ENCODE assay signal across 11 mouse cellular contexts in the genomic region with DNA sequence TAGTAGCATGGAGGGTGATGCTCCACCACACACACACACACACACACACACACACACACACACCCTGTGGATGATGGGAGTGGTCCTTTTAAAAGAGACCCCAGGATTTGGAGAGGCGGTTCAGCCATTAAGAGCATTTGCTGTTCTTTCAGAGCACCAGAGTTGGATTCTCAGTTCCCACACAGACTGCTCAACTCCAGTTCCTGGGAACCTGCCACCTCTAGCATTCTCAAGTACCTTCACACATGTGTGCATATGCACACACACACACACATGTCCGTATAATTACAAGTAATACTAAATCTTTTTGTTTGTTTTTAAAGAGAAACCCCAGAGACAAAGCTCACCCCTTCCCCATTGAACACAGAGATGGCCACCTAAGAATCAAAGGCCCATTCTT. TPM values are rescaled to one million over a fixed set of nuclear protein-coding genes. Genes with fewer than 3 reads are reported as not detected.
DNase-seq lines count a peak whose midpoint lies in the region; ATAC-seq lines count a peak whose summit lies in the region.
"Had no signal": no experiment of that assay in that cellular context is flagged by ENCODE, and none has a peak within 500 bp of the region (broad histone marks: within the 10 kb centered on the region; RNA-seq: fewer than 3 reads in every experiment).

No protein-coding gene starts in this region.

- 76% methylated on average over 2 of the region's 2 CpGs for WGBS in kidney, embryonic 15.5 days
- 91% methylated on average over 2 of the region's 2 CpGs for WGBS in kidney, embryonic 14.5 days
- 89% methylated on average over 2 of the region's 2 CpGs for WGBS in forebrain, embryonic 10.5 days
- 88% methylated on average over 2 of the region's 2 CpGs for WGBS in intestine, embryonic 14.5 days
- 81% methylated on average over 2 of the region's 2 CpGs for WGBS in midbrain, embryonic 15.5 days

- H3K27ac ChIP-seq in kidney, embryonic 15.5 days, result peak overlapping the region; percentile 98
- H3K27ac ChIP-seq in kidney, embryonic 14.5 days (ENCODE audit: low read depth, low read length), result no peak overlapping the region
- H3K27ac ChIP-seq in forebrain, embryonic 10.5 days, result peak overlapping the region; percentile 97
- H3K27ac ChIP-seq in intestine, embryonic 14.5 days (ENCODE audit: low read depth), result 0 out of 2 replicates have a peak overlapping the region, but pooled peaks have one; percentile 95
- H3K27ac ChIP-seq in midbrain, embryonic 15.5 days, result peak overlapping the region; percentile 97

- H3K36me3 ChIP-seq in kidney, embryonic 15.5 days, result peaks cover 17% of the 10 kb centered on the region
- H3K36me3 ChIP-seq in kidney, embryonic 14.5 days (ENCODE audit: control insufficient read depth, insufficient read depth, low read length), result peaks cover 22% of the 10 kb centered on the region
- peaks cover 24% of the 10 kb centered on the region for H3K36me3 ChIP-seq in forebrain, embryonic 10.5 days (replicated peaks)
- peaks cover 17% of the 10 kb centered on the region for H3K36me3 ChIP-seq in intestine, embryonic 14.5 days (ENCODE audit: control insufficient read depth, insufficient read depth, low read length)
- no peaks in the 10 kb centered on the region; the same call in 1 of the 2 replicates for H3K36me3 ChIP-seq in midbrain, embryonic 15.5 days (replicated peaks)

- H3K4me2 ChIP-seq in kidney, embryonic 15.5 days, result no peak overlapping the region
- no peak overlapping the region for H3K4me2 ChIP-seq in kidney, embryonic 14.5 days (replicated peaks; ENCODE audit: low read depth, low read length)
- H3K4me2 ChIP-seq in intestine, embryonic 14.5 days (ENCODE audit: low read length), result no peak overlapping the region
- peak overlapping the region; percentile 89; the same call in 1 of the 2 replicates for H3K4me2 ChIP-seq in midbrain, embryonic 15.5 days

- H3K4me1 ChIP-seq in kidney, embryonic 15.5 days, result peaks cover 48% of the 10 kb centered on the region
- H3K4me1 ChIP-seq in kidney, embryonic 14.5 days (ENCODE audit: control insufficient read depth, insufficient read depth, low read length), result peaks cover 28% of the 10 kb centered on the region
- H3K4me1 ChIP-seq in forebrain, embryonic 10.5 days, result peaks cover 67% of the 10 kb centered on the region
- H3K4me1 ChIP-seq in intestine, embryonic 14.5 days (replicated peaks; ENCODE audit: control insufficient read depth, insufficient read depth, low read length), result peaks cover 31% of the 10 kb centered on the region
- H3K4me1 ChIP-seq in midbrain, embryonic 15.5 days, result peaks cover 38% of the 10 kb centered on the region

- no peak for ATAC-seq in kidney, embryonic 15.5 days (replicated peaks; ENCODE audit: low FRiP score)
- ATAC-seq in kidney, embryonic 14.5 days (ENCODE audit: low FRiP score, low TSS enrichment), result no peak
- ATAC-seq in intestine, embryonic 14.5 days (replicated peaks; ENCODE audit: low FRiP score, low TSS enrichment, low read depth), result no peak
- no peak for ATAC-seq in midbrain, embryonic 15.5 days (replicated peaks)
- ATAC-seq in activated CD4-positive, CD25-positive, alpha-beta regulatory T cell, adult 4 months, result no peak

- H3K9ac ChIP-seq in kidney, embryonic 15.5 days, result no peak overlapping the region
- H3K9ac ChIP-seq in kidney, embryonic 14.5 days (ENCODE audit: low read depth, low read length), result no peak overlapping the region
- no peak overlapping the region for H3K9ac ChIP-seq in intestine, embryonic 14.5 days (ENCODE audit: low read length)
- no peak overlapping the region for H3K9ac ChIP-seq in midbrain, embryonic 15.5 days

- H3K27me3 ChIP-seq in kidney, embryonic 15.5 days, result no peaks in the 10 kb centered on the region
- H3K27me3 ChIP-seq in kidney, embryonic 14.5 days (ENCODE audit: control insufficient read depth, insufficient read depth, low read length), result no peaks in the 10 kb centered on the region
- no peaks in the 10 kb centered on the region for H3K27me3 ChIP-seq in forebrain, embryonic 10.5 days (ENCODE audit: poor library complexity, severe bottlenecking)
- H3K27me3 ChIP-seq in intestine, embryonic 14.5 days (replicated peaks; ENCODE audit: control insufficient read depth, insufficient read depth, low read length), result no peaks in the 10 kb centered on the region
- no peaks in the 10 kb centered on the region for H3K27me3 ChIP-seq in midbrain, embryonic 15.5 days (replicated peaks)

- H3K4me3 ChIP-seq in kidney, embryonic 15.5 days (replicated peaks), result no peak overlapping the region
- no peak overlapping the region for H3K4me3 ChIP-seq in kidney, embryonic 14.5 days (ENCODE audit: low read length)
- H3K4me3 ChIP-seq in forebrain, embryonic 10.5 days, result peak overlapping the region; percentile 76
- no peak overlapping the region for H3K4me3 ChIP-seq in intestine, embryonic 14.5 days (ENCODE audit: low read depth, low read length)
- H3K4me3 ChIP-seq in midbrain, embryonic 15.5 days, result no peak overlapping the region

- no peak for DNase-seq in forebrain, embryonic 10.5 days (ENCODE audit: extremely low spot score, low spot score)
- DNase-seq in intestine, embryonic 14.5 days (ENCODE audit: low spot score), result no peak
- no peak for DNase-seq in ovary, postnatal 10 days (ENCODE audit: low spot score)
- no peak for DNase-seq in kidney, postnatal 14 days
- DNase-seq: kidney, adult 8-10 months; right cerebral cortex, postnatal 25 days had no signal

- H3K9me3 ChIP-seq in kidney, embryonic 15.5 days (replicated peaks), result no peaks in the 10 kb centered on the region
- H3K9me3 ChIP-seq in kidney, embryonic 14.5 days (ENCODE audit: control insufficient read depth, low read length), result no peaks in the 10 kb centered on the region
- H3K9me3 ChIP-seq in forebrain, embryonic 10.5 days, result no peaks in the 10 kb centered on the region
- H3K9me3 ChIP-seq in intestine, embryonic 14.5 days (ENCODE audit: control insufficient read depth, low read length), result no peaks in the 10 kb centered on the region
- no peaks in the 10 kb centered on the region for H3K9me3 ChIP-seq in midbrain, embryonic 15.5 days
- H3K9me3 ChIP-seq: G1E had no signal

RNA-seq across cellular contexts. Expression of a gene that starts 1.4 kb away (rescaled TPM):
- polyA plus RNA-seq in kidney, embryonic 15.5 days (2015; fragmentation: Nextera tagmentation; extraction: Ambion mirVana), result 185 and 195 TPM in 2 replicates
- 103 and 205 TPM in 2 replicates for polyA plus RNA-seq in kidney, embryonic 14.5 days (2014; fragmentation: Nextera tagmentation; extraction: Ambion mirVana)
- 369 and 403 TPM in 2 replicates for polyA plus RNA-seq in forebrain, embryonic 10.5 days (2016; fragmentation: Nextera tagmentation; extraction: Ambion mirVana)
- polyA plus RNA-seq in intestine, embryonic 14.5 days (2014; fragmentation: Nextera tagmentation; extraction: Ambion mirVana), result 341 and 386 TPM in 2 replicates
- 251 and 253 TPM in 2 replicates for polyA plus RNA-seq in midbrain, embryonic 15.5 days (2015; fragmentation: Nextera tagmentation; extraction: Ambion mirVana)
- 10 to 100 TPM; 37.3 to 47.1 TPM for polyA plus RNA-seq in activated CD4-positive, CD25-positive, alpha-beta regulatory T cell, adult 4 months (2017; shearing (Covaris generic))

RNA-seq across cellular contexts. Expression of a gene that starts 40.8 kb away (rescaled TPM):
- 0.09 and 0.10 TPM in 2 replicates for polyA plus RNA-seq in kidney, embryonic 15.5 days (2015; fragmentation: Nextera tagmentation; extraction: Ambion mirVana)
- 0.11 TPM in 1 of 2 replicates, not detected in the other for polyA plus RNA-seq in kidney, embryonic 14.5 days (2014; fragmentation: Nextera tagmentation; extraction: Ambion mirVana)
- 0.06 TPM in 1 of 2 replicates, not detected in the other for polyA plus RNA-seq in forebrain, embryonic 10.5 days (2016; fragmentation: Nextera tagmentation; extraction: Ambion mirVana)
- polyA plus RNA-seq in intestine, embryonic 14.5 days (2014; fragmentation: Nextera tagmentation; extraction: Ambion mirVana), result 0.08 and 0.20 TPM in 2 replicates
- 0.08 and 0.13 TPM in 2 replicates for polyA plus RNA-seq in midbrain, embryonic 15.5 days (2015; fragmentation: Nextera tagmentation; extraction: Ambion mirVana)
- polyA plus RNA-seq in activated CD4-positive, CD25-positive, alpha-beta regulatory T cell, adult 4 months (2017; shearing (Covaris generic)), result under 1 TPM; 0.60 to 0.69 TPM
